Mouse (Mus musculus) CH12.LX (cell line): ENCODE data around the gene Mfrp. TPM values are rescaled to one million over a fixed set of nuclear protein-coding genes. Genes with fewer than 3 reads are reported as not detected.

ENCODE experiments used
- DNase-seq: peaks from one replicate; pipeline ENCODE4 v3.0.0-alpha.2; 2013; ENCODE audit errors: extremely low read depth
- H3K27ac ChIP-seq: 2 replicates; pipeline ENCODE4 v1.5.1; 2012; ENCODE audit warnings: low read depth, mild to moderate bottlenecking, control low read depth, moderate library complexity; ENCODE audit not compliant: insufficient read depth
- H3K27me3 ChIP-seq: replicated peaks from 2 replicates; pipeline ENCODE3; 2012; ENCODE audit warnings: inconsistent platforms
- H3K36me3 ChIP-seq, 2 experiments: replicated peaks in 1 of 2; 2 replicates each; pipeline versions ENCODE3 to v1.6.1; 2012; ENCODE audit warnings: inconsistent platforms in 1 of 2, low read length in 1 of 2, mild to moderate bottlenecking in 1 of 2, mixed read lengths in 1 of 2, moderate library complexity in 1 of 2; ENCODE audit not compliant: control insufficient read depth in 1 of 2, insufficient read depth in 1 of 2
- H3K4me1 ChIP-seq, 2 experiments: 2 replicates each; pipeline ENCODE4 v1.6.1; 2012; ENCODE audit warnings: inconsistent platforms in 1 of 2, moderate library complexity in 1 of 2; ENCODE audit not compliant: insufficient read depth in 2 of 2, control insufficient read depth in 1 of 2
- H3K4me2 ChIP-seq: 2 replicates; pipeline ENCODE4 v1.6.1; 2012; ENCODE audit warnings: low read depth, mild to moderate bottlenecking, control low read depth; ENCODE audit not compliant: poor library complexity, insufficient read depth, severe bottlenecking
- H3K4me3 ChIP-seq, 3 experiments: fragments of 150-350 bp in 1 of 3; sonication (generic) in 1 of 3; replicated peaks in 1 of 3; 2 replicates each; pipeline versions ENCODE3 to v1.5.1; 2011 to 2012; ENCODE audit warnings: low read depth in 2 of 3, low read length in 2 of 3, mild to moderate bottlenecking in 2 of 3, moderate library complexity in 2 of 3, control low read depth in 1 of 3, improper control_type of control experiment in 1 of 3, inconsistent platforms in 1 of 3, mixed read lengths in 1 of 3; ENCODE audit not compliant: poor library complexity in 1 of 3
- H3K79me2 ChIP-seq: replicated peaks from 2 replicates; pipeline ENCODE4 v1.6.1; 2012; ENCODE audit warnings: mild to moderate bottlenecking, moderate library complexity; ENCODE audit not compliant: control insufficient read depth, poor library complexity, insufficient read depth, severe bottlenecking; ENCODE audit errors: extremely low read depth
- H3K9ac ChIP-seq: 2 replicates; pipeline ENCODE4 v1.6.1; 2012; ENCODE audit warnings: low read depth, mild to moderate bottlenecking, control low read depth, moderate library complexity; ENCODE audit not compliant: insufficient read depth
- H3K9me3 ChIP-seq: replicated peaks from 2 replicates; pipeline ENCODE3; 2012; ENCODE audit warnings: low read length, inconsistent platforms, mixed read lengths
- CHD1 ChIP-seq: IDR thresholded peaks from 2 replicates; pipeline ENCODE4 v1.6.1; 2012; ENCODE audit warnings: low read depth, low read length, improper control_type of control experiment, inconsistent platforms
- CHD2 ChIP-seq: IDR thresholded peaks from 2 replicates; pipeline ENCODE4 v1.6.1; 2011; ENCODE audit warnings: low read length, improper control_type of control experiment
- HCFC1 ChIP-seq: IDR thresholded peaks from 2 replicates; pipeline ENCODE4 v1.6.1; 2012; ENCODE audit warnings: low read depth, mild to moderate bottlenecking, inconsistent platforms, low read length, improper control_type of control experiment
- MAX ChIP-seq: IDR thresholded peaks from 2 replicates; pipeline ENCODE4 v1.6.1; 2011; ENCODE audit warnings: low read length, improper control_type of control experiment
- MAZ ChIP-seq: IDR thresholded peaks from 2 replicates; pipeline ENCODE4 v1.6.1; 2012; ENCODE audit warnings: low read depth, mild to moderate bottlenecking, inconsistent platforms, low read length, improper control_type of control experiment, moderate library complexity
- MXI1 ChIP-seq: IDR thresholded peaks from 2 replicates; pipeline ENCODE4 v1.6.1; 2011; ENCODE audit warnings: mild to moderate bottlenecking, low read depth, low read length, improper control_type of control experiment
- MYC ChIP-seq: IDR thresholded peaks from 2 replicates; pipeline ENCODE4 v1.6.1; 2011; ENCODE audit warnings: low read depth, mild to moderate bottlenecking, improper control_type of control experiment, low read length
- POLR2AphosphoS2 ChIP-seq: IDR thresholded peaks from 2 replicates; pipeline ENCODE4 v1.6.1; 2011; ENCODE audit warnings: low read depth, low read length, improper control_type of control experiment
- TCF12 ChIP-seq: IDR thresholded peaks from 2 replicates; pipeline ENCODE4 v1.6.1; 2014; ENCODE audit warnings: low read depth, mild to moderate bottlenecking, inconsistent platforms, low read length, improper control_type of control experiment
- UBTF ChIP-seq: IDR thresholded peaks from 2 replicates; pipeline ENCODE4 v1.6.1; 2012; ENCODE audit warnings: low read depth, mild to moderate bottlenecking, inconsistent platforms, low read length, improper control_type of control experiment, moderate library complexity
- USF1 ChIP-seq: IDR thresholded peaks from 2 replicates; pipeline ENCODE4 v1.6.1; 2014; ENCODE audit warnings: low read depth, mild to moderate bottlenecking, inconsistent platforms, low read length, improper control_type of control experiment
- USF2 ChIP-seq: conservative IDR thresholded peaks from 2 replicates; pipeline ENCODE4 v1.6.1; 2011; ENCODE audit warnings: low read depth, low read length, improper control_type of control experiment
- dilution Hi-C: fragments of 300-500 bp; cut with MboI; formaldehyde crosslinking; loops from 2 replicates; pipeline ENCODE4 v1.14.3; 2020; ENCODE audit warnings: low sequenced_read_pairs; ENCODE audit not compliant: extremely low pct_unique_long_range_greater_than_20kb, extremely low pct_ligation_motif_present
- in situ Hi-C: fragments of 300-500 bp; cut with MboI; formaldehyde crosslinking; loops from 3 replicates; pipeline ENCODE4 v1.14.3; 2019; ENCODE audit warnings: low sequenced_read_pairs, low pct_ligation_motif_present, low pct_unique_long_range_greater_than_20kb, mixed read lengths
- polyA plus RNA-seq: library from polyadenylated mRNA; unstranded; fragments of >175 nt; gene quantifications from 2 replicates; pipeline ENCODE4 v1.2.1, GENCODE M21; 2012; ENCODE audit warnings: low read depth; ENCODE audit not compliant: insufficient read length
- total RNA-seq, 2 experiments: library from RNA; depleted of rRNA; stranded (reverse); fragments of 300-350 nt in 1 of 2; fragments of >200 nt in 1 of 2; gene quantifications; 2 replicates each; pipeline ENCODE4 v1.2.3; 2012 to 2014

Mfrp gene
- total and polyA plus RNA-seq, 3 experiments, result not detected

DNA sequence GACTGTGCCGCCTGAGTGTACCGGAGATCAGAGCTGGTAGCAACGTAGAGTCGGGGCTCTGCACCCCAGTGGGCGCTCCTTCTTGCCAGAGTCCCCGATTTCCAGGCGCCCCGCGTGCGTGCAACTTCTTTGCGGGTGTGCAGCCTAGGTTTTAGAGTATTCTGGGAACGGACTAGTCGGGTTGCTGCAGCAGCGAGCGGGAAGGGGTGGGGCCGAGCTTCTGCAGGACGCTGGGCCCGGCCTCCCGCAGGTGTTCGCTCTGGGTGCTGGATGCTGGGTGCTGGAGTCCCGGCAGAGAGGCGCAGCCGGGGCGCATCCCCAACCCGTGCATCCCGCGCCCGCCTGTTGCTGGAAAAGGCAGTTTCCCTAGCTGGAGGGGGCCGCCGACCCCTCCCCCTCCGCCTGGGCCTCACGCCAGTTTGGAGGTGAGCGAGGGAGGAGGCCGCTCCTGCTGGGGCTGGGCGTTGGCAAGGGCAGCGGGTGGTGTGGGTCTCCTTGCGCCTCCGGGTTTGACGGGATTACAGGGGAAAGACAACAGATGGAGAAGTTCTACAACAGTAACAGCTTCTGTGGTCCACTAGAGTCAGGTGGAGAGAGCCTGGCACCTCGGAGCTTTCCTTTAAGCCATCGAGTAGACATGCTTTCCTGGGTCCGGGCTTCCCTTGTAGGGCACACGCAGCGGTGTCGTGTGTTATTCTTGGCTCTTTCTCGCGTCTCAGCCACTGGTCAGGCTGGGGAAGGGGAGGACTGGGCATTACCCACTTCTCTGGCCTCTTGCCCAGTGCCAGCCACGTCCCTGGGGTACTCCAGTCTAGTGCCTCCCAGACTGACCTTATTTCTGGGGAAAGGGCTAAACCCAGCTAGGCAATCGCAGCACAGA, 33.6 kb downstream of the Mfrp start:
- peaks cover 58% of the 10 kb centered on the region for H3K27me3 ChIP-seq
- no peak overlapping the region for H3K27ac ChIP-seq
- in situ Hi-C loops, result no loop called here
- H3K4me1 ChIP-seq, result peaks cover 11 to 26% of the 10 kb centered on the region in 2 experiments
- no peak overlapping the region for H3K9ac ChIP-seq
- H3K4me3 ChIP-seq, result peak overlapping the region; percentile 13 to 29 (median 25)
- no peaks in the 10 kb centered on the region for H3K79me2 ChIP-seq
- no peaks in the 10 kb centered on the region for H3K9me3 ChIP-seq
- TF ChIP-seq HCFC1, result no peak
- TF ChIP-seq CHD1, result no peak
- no peak for TF ChIP-seq TCF12
- TF ChIP-seq POLR2AphosphoS2, result no peak
- no peak for TF ChIP-seq MXI1
- TF ChIP-seq UBTF, result no peak
- TF ChIP-seq MAX, result no peak
- no peak for TF ChIP-seq MAZ
- TF ChIP-seq USF1, result no peak
- no peak for TF ChIP-seq USF2
- no peak for TF ChIP-seq MYC
- TF ChIP-seq CHD2, result no peak
- TF ChIP-seq, all 38 proteins: peak for 0
- Histone ChIP-seq H3K4me2 (peak overlapping the region; percentile 84), H3K36me3 (peaks cover 0 to 7% of the 10 kb centered on the region in 2 experiments)
- DNase-seq, result no peak
- dilution Hi-C loops, result no loop called here

- Histone ChIP-seq H3K4me3 (no peak overlapping the region), H3K27ac (no peak overlapping the region), H3K79me2 (no peaks in the 10 kb centered on the region), H3K36me3 (peaks cover 0 to 15% of the 10 kb centered on the region in 2 experiments), H3K9me3 (no peaks in the 10 kb centered on the region), H3K27me3 (peaks cover 52% of the 10 kb centered on the region)
- in situ Hi-C loops (no loop called here), dilution Hi-C loops (no loop called here)
- DNase-seq, result no peak
- TF ChIP-seq MYC (no peak), TCF12 (no peak)
- TF ChIP-seq, all 38 proteins: peak for 0
- no peak overlapping the region for H3K9ac ChIP-seq
- peaks cover 11 to 19% of the 10 kb centered on the region in 2 experiments for H3K4me1 ChIP-seq
- no peak overlapping the region for H3K4me2 ChIP-seq
These were observed 34.3 kb downstream of the Mfrp start for GRCm38 (mm10) chr9:44135731-44136411.
